Mouse (Mus musculus) A20 (cell line): ENCODE measurements around the gene Gm10715.
"Not testable (repeated sequence)": the region's sequence is repeated elsewhere in the genome, so short reads cannot be mapped to it uniquely, and the experiment has no call there.

Source experiments
- DNase-seq: peaks from one replicate; pipeline ENCODE4 v3.0.0-alpha.2; 2011; ENCODE audit warnings: low read depth, low spot score

Gm10715 gene

DNA sequence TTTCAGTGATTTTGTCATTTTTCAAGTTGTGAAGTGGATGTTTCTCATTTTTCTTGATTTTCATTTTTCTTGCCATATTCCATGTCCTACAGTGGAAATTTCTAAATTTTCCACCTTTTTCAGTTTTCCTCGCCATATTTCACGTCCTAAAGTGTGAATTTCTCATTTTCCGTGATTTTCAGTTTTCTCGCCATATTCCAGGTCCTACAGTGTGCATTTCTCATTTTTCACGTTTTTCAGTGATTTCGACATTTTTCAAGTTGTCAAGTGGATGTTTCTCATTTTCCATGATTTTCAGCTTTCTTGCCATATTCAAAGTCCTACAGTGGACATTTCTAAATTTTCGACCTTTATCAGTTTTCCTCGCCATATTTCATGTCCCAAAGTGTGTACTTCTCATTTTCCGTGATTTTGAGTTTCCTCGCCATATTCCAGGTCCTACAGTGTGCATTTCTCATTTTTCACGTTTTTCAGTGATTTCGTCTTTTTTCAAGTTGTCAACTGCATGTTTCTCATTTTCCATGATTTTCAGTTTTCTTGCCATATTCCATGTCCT lies 11.7 kb upstream of the Gm10715 start, which contains the start of gene Gm10717:
Gene Gm10717 (plus strand): TSS at position 506 of the 556 bp plus-strand sequence.
- not testable (repeated sequence) for DNase-seq

DNA sequence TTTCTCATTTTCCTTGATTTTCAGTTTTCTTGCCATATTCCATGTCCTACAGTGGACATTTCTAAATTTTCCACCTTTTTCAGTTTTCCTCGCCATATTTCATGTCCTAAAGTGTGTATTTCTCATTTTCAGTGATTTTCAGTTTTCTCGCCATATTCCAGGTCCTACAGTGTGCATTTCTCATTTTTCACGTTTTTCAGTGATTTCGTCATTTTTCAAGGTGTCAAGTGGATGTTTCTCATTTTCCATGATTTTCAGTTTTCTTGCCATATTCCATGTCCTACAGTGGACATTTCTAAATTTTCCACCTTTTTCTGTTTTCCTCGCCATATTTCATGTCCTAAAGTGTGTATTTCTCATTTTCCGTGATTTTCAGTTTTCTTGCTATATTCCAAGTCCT lies 11.0 kb upstream of the Gm10715 start:
- not testable (repeated sequence) for DNase-seq

DNA sequence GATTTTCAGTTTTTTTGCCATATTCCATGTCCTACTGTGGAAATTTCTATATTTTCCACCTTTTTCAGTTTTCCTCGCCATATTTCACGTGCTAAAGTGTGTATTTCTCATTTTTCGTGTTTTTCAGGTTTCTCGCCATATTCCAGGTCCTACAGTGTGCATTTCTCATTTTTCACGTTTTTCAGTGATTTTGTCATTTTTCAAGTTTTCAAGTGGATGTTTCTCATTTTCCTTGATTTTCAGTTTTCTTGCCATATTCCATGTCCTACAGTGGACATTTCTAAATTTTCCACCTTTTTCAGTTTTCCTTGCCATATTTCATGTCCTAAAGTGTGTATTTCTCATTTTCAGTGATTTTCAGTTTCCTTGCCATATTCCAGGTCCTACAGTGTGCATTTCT lies 10.5 kb upstream of the Gm10715 start:
- not testable (repeated sequence) for DNase-seq

DNA sequence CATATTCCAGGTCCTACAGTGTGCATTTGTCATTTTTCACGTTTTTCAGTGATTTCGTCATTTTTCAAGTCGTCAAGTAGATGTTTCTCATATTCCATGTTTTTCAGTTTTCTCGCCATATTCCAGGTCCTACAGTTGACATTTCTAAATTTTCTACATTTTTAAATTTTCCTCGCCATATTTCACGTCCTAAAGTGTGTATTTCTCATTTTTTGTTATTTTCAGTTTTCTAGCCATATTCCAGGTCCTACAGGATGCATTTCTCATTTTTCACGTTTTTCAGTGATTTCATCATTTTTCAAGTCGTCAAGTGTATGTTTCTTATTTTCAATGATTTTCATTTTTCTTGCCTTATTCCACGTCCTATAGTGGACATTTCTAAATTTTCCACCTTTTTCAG lies 9.9 kb upstream of the Gm10715 start:
- not testable (repeated sequence) for DNase-seq

DNA sequence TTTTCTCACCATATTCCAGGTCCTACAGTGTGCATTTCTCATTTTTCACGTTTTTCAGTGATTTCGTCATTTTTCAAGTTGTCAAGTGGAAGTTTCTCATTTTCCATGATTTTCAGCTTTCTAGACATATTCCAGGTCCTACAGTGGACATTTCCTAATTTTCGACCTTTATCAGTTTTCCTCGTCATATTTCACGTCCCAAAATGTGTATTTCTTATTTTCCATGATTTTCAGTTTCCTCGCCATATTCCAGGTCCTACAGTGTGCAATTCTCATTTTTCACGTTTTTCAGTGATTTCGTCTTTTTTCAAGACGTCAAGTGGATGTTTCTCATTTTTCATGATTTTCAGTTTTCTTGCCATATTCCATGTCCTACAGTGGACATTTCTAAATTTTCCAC lies 9.5 kb upstream of the Gm10715 start:
- peak; percentile 58 for DNase-seq

DNA sequence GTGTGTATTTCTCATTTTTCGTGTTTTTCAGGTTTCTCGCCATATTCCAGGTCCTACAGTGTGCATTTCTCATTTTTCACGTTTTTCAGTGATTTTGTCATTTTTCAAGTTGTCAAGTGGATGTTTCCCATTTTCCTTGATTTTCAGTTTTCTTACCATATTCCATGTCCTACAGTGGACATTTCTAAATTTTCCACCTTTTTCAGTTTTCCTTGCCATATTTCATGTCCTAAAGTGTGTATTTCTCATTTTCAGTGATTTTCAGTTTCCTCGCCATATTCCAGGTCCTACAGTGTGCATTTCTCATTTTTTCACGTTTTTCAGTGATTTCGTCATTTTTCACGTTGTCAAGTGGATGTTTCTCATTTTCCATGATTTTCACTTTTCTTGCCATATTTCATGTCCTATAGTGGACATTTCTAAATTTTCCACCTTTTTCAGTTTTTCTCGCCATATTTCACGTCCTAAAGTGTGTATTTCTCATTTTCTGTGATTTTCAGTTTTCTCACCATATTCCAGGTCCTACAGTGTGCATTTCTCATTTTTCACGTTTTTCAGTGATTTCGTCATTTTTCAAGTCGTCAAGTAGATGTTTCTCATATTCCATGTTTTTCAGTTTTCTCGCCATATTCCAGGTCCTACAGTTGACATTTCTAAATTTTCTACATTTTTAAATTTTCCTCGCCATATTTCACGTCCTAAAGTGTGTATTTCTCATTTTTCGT lies 7.2 kb upstream of the Gm10715 start:
- DNase-seq: not testable (repeated sequence)

DNA sequence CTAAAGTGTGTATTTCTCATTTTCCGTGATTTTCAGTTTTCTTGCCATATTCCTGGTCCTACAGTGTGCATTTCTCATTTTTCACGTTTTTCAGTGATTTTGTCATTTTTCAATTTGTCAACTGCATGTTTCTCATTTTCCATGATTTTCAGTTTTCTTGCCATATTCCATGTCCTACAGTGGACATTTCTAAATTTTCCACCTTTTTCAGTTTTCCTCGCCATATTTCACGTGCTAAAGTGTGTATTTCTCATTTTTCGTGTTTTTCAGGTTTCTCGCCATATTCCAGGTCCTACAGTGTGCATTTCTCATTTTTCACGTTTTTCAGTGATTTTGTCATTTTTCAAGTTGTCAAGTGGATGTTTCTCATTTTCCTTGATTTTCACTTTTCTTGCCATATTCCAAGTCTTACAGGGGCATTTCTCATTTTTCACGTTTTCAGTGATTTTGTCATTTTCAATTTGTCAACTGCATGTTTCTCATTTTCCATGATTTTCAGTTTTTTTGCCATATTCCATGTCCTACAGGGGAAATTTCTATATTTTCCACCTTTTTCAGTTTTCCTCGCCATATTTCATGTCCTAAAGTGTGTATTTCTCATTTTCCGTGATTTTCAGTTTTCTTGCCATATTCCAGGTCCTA lies 5.9 kb upstream of the Gm10715 start:
- DNase-seq: peak; percentile 91

DNA sequence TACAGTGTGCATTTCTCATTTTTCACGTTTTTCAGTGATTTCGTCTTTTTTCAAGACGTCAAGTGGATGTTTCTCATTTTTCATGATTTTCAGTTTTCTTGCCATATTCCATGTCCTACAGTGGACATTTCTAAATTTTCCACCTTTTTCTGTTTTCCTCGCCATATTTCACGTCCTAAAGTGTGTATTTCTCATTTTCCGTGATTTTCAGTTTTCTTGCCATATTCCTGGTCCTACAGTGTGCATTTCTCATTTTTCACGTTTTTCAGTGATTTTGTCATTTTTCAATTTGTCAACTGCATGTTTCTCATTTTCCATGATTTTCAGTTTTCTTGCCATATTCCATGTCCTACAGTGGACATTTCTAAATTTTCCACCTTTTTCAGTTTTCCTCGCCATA lies 2.4 kb upstream of the Gm10715 start, which contains the start of gene Gm17535:
Gene Gm17535 (plus strand): TSS at position 301 of the 400 bp plus-strand sequence.
- not testable (repeated sequence) for DNase-seq

DNA sequence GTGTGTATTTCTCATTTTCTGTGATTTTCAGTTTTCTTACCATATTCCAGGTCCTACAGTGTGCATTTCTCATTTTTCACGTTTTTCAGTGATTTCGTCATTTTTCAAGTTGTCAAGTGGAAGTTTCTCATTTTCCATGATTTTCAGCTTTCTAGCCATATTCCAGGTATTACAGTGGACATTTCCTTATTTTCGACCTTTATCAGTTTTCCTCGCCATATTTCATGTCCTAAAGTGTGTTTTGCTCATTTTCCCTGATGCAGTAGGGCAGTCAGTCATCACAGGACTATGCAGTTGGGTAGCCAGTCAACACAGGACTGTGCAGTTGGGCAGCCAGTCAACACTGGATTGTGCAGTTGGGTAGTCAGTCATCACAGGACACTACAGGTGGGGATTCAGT lies 1.5 kb downstream of the Gm10715 start:
- peak; percentile 13 for DNase-seq
